Mouse (Mus musculus) forebrain, embryonic 15.5 days (tissue): ENCODE results near the gene Sfi1. TPM values are rescaled to one million over a fixed set of nuclear protein-coding genes. Genes with fewer than 3 reads are reported as not detected.

ENCODE experiments used
- ATAC-seq: fragments of 200-750 bp; cut with Nextera tagmentation; replicated peaks from 2 replicates; pipeline ENCODE4 v1.8.0; 2017; ENCODE audit warnings: mild to moderate bottlenecking, moderate TSS enrichment, moderate library complexity
- H3K27ac ChIP-seq: fragments of 300-500 bp; sonication (generic); replicated peaks from 2 replicates; pipeline ENCODE4 v1.5.1; 2015; ENCODE audit warnings: mild to moderate bottlenecking, inconsistent platforms
- H3K27me3 ChIP-seq: fragments of 300-500 bp; sonication (generic); 2 replicates; pipeline ENCODE4 v1.6.1; 2015; ENCODE audit warnings: inconsistent platforms
- H3K36me3 ChIP-seq: fragments of 300-500 bp; sonication (generic); 2 replicates; pipeline ENCODE4 v1.6.1; 2015; ENCODE audit warnings: mild to moderate bottlenecking, inconsistent platforms
- H3K4me1 ChIP-seq: fragments of 300-500 bp; sonication (generic); 2 replicates; pipeline ENCODE4 v1.6.1; 2015; ENCODE audit warnings: inconsistent platforms
- H3K4me2 ChIP-seq: fragments of 300-500 bp; sonication (generic); replicated peaks from 2 replicates; pipeline ENCODE4 v1.6.1; 2015; ENCODE audit warnings: mild to moderate bottlenecking, inconsistent platforms
- H3K4me3 ChIP-seq: fragments of 300-500 bp; sonication (generic); 2 replicates; pipeline ENCODE4 v1.5.1; 2015; ENCODE audit warnings: mild to moderate bottlenecking, inconsistent platforms
- H3K9ac ChIP-seq: fragments of 300-500 bp; sonication (generic); replicated peaks from 2 replicates; pipeline ENCODE4 v1.6.1; 2015; ENCODE audit warnings: mild to moderate bottlenecking, inconsistent platforms
- H3K9me3 ChIP-seq: fragments of 300-500 bp; sonication (generic); 2 replicates; pipeline ENCODE4 v1.6.1; 2016; ENCODE audit warnings: inconsistent platforms
- WGBS: fragments of 180-500 bp; shearing (Covaris S2); methylation state at CpG from one replicate; pipeline ENCODE4 v1.1.7; 2015; ENCODE audit warnings: mixed read lengths; 5-methylcytosine and 5-hydroxymethylcytosine counted together
- polyA plus RNA-seq: library from polyadenylated mRNA; unstranded; fragments of >200 nt; fragmentation: Nextera tagmentation; extraction: Ambion mirVana; gene quantifications from 2 replicates; pipeline ENCODE4 v1.2.1, GENCODE M21; 2015

Gene Sfi1
- polyA plus RNA-seq = 16.2 and 16.4 TPM in 2 replicates

GRCm38 (mm10) chr11:3193363-3193762 is at the start of gene Sfi1:
TSS of gene Sfi1 (minus strand) at chr11:3193463.
- no peak within 1 kb of the TSS for H3K4me2 ChIP-seq
- no peaks in the 10 kb centered on the region for H3K4me1 ChIP-seq
- H3K9me3 ChIP-seq = no peaks in the 10 kb centered on the region
- WGBS = 86% methylated on average over 25 of the region's 25 CpGs
- no peaks in the 10 kb centered on the region for H3K36me3 ChIP-seq
- H3K27me3 ChIP-seq = no peaks in the 10 kb centered on the region
- H3K27ac ChIP-seq = no peak within 1 kb of the TSS
- no peak within 1 kb of the TSS for H3K9ac ChIP-seq
- ATAC-seq = no peak
- no peak within 1 kb of the TSS for H3K4me3 ChIP-seq

DNA sequence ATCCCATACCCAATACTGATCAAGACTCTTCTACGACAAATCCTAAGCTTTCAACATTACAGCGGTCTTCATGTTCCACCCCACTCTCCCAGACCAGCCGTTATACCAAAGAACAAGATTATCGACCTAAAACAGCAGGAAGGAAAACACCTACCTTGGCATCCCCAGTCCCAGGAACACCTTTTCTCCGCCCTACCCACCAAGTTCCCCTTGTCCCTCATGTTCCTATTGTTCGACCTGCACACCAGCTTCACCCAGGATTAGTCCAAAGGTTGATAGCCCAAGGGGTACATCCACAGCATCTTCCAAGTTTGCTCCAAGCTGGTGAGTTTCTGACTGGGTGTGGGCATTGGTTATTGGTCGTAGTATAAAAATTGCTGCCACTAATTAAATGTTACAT is 49.1 kb upstream of the Sfi1 start:
- no peaks in the 10 kb centered on the region for H3K4me1 ChIP-seq
- H3K36me3 ChIP-seq = peaks cover 84% of the 10 kb centered on the region
- H3K4me2 ChIP-seq = no peak overlapping the region
- no peaks in the 10 kb centered on the region for H3K9me3 ChIP-seq
- no peak overlapping the region for H3K27ac ChIP-seq
- H3K9ac ChIP-seq = no peak overlapping the region
- 95% methylated on average over 7 of the region's 7 CpGs for WGBS
- ATAC-seq = no peak
- H3K4me3 ChIP-seq = no peak overlapping the region
- H3K27me3 ChIP-seq = no peaks in the 10 kb centered on the region

- WGBS = 87% methylated on average over 5 of the region's 5 CpGs
- ATAC-seq = no peak
- H3K36me3 ChIP-seq = peaks cover 85% of the 10 kb centered on the region
Observed at GRCm38 (mm10) chr11:3235277-3235676, 42.0 kb upstream of the Sfi1 start.

GRCm38 (mm10) chr11:3233704-3234103 is 40.4 kb upstream of the Sfi1 start:
- peaks cover 91% of the 10 kb centered on the region for H3K36me3 ChIP-seq
- no peak overlapping the region for H3K27ac ChIP-seq
- H3K9me3 ChIP-seq = no peaks in the 10 kb centered on the region
- no peak overlapping the region for H3K4me3 ChIP-seq
- 94% methylated on average over 4 of the region's 4 CpGs for WGBS
- H3K4me1 ChIP-seq = no peaks in the 10 kb centered on the region
- no peak for ATAC-seq
- no peak overlapping the region for H3K4me2 ChIP-seq
- no peaks in the 10 kb centered on the region for H3K27me3 ChIP-seq
- no peak overlapping the region for H3K9ac ChIP-seq

More at GRCm38 (mm10) chr11:3235277-3235676, 42.0 kb upstream of the Sfi1 start:
- no peaks in the 10 kb centered on the region for H3K27me3 ChIP-seq
- H3K4me3 ChIP-seq = no peak overlapping the region
- H3K27ac ChIP-seq = no peak overlapping the region
- H3K9ac ChIP-seq = no peak overlapping the region
- no peaks in the 10 kb centered on the region for H3K9me3 ChIP-seq
- H3K4me2 ChIP-seq = no peak overlapping the region
- no peaks in the 10 kb centered on the region for H3K4me1 ChIP-seq

DNA sequence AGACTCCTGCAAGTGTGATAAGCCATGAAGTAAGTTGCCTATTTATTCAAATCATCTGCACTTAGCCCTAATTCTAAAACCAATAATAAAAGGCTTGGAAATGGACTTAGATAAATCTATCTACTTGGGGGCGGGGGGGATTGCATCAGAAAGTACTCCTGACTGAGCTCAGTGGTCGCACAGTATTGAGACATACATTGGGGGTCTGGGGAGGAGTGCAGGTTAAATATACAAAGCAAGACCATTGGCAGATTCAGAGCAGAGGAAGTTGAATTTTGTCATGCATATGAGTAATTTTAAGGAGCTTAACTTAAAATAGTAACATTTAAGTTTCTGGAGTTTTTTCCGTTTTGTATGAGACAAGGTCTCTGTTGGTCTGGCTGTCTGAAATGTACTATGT is 39.0 kb upstream of the Sfi1 start:
- Histone ChIP-seq H3K36me3 (peaks cover 86% of the 10 kb centered on the region), H3K9me3 (no peaks in the 10 kb centered on the region), H3K27me3 (no peaks in the 10 kb centered on the region), H3K4me2 (no peak overlapping the region), H3K4me3 (no peak overlapping the region), H3K4me1 (no peaks in the 10 kb centered on the region), H3K27ac (no peak overlapping the region), H3K9ac (no peak overlapping the region)
- no peak for ATAC-seq
- WGBS = 92% methylated on average over 3 of the region's 3 CpGs

GRCm38 (mm10) chr11:3227113-3227512 is 33.9 kb upstream of the Sfi1 start:
- Histone ChIP-seq H3K4me3 (no peak overlapping the region), H3K36me3 (peaks cover 85% of the 10 kb centered on the region), H3K9ac (no peak overlapping the region), H3K4me2 (no peak overlapping the region), H3K4me1 (no peaks in the 10 kb centered on the region), H3K27me3 (no peaks in the 10 kb centered on the region), H3K9me3 (no peaks in the 10 kb centered on the region), H3K27ac (no peak overlapping the region)
- 98% methylated on average over 3 of the region's 3 CpGs for WGBS
- ATAC-seq = no peak

GRCm38 (mm10) chr11:3223105-3223504 is 29.8 kb upstream of the Sfi1 start:
- no peak overlapping the region for H3K4me2 ChIP-seq
- H3K36me3 ChIP-seq = peaks cover 76% of the 10 kb centered on the region
- no peaks in the 10 kb centered on the region for H3K9me3 ChIP-seq
- no peaks in the 10 kb centered on the region for H3K27me3 ChIP-seq
- ATAC-seq = no peak
- no peak overlapping the region for H3K4me3 ChIP-seq
- WGBS = 67% methylated on average over 5 of the region's 5 CpGs
- H3K9ac ChIP-seq = no peak overlapping the region
- H3K27ac ChIP-seq = no peak overlapping the region
- no peaks in the 10 kb centered on the region for H3K4me1 ChIP-seq

- 86% methylated on average over 1 of the region's 1 CpGs for WGBS
- H3K27me3 ChIP-seq = no peaks in the 10 kb centered on the region
- no peaks in the 10 kb centered on the region for H3K9me3 ChIP-seq
- ATAC-seq = no peak
- no peak overlapping the region for H3K9ac ChIP-seq
- peaks cover 66% of the 10 kb centered on the region for H3K36me3 ChIP-seq
- H3K4me1 ChIP-seq = no peaks in the 10 kb centered on the region
- no peak overlapping the region for H3K4me2 ChIP-seq
- H3K4me3 ChIP-seq = no peak overlapping the region
- H3K27ac ChIP-seq = no peak overlapping the region
Observed at GRCm38 (mm10) chr11:3212526-3212925, 19.3 kb upstream of the Sfi1 start.

DNA sequence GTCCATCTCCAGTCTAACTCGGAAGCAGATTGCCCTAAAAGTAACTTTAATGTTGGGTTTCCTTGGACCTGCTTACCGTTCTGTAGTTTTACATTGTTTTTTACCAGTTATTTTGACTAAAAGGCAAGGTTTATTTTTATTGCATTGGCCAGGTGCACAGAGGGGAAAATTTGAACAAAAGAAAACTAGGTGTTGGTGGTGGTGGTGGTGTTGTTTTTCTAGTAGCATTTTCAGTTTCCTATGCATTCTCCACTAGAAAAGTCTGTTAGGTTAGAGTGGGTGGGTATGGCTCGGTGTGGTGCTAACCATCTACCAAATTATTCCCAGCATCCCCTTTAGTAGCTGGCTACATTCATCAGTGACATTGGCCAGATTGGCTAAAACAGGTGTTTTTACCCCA is 13.5 kb upstream of the Sfi1 start:
- peaks cover 10% of the 10 kb centered on the region for H3K4me1 ChIP-seq
- no peak overlapping the region for H3K4me3 ChIP-seq
- H3K27me3 ChIP-seq = no peaks in the 10 kb centered on the region
- no peak for ATAC-seq
- no peak overlapping the region for H3K27ac ChIP-seq
- WGBS = 93% methylated on average over 3 of the region's 3 CpGs
- H3K9me3 ChIP-seq = no peaks in the 10 kb centered on the region
- H3K36me3 ChIP-seq = peaks cover 44% of the 10 kb centered on the region
- no peak overlapping the region for H3K4me2 ChIP-seq
- no peak overlapping the region for H3K9ac ChIP-seq

- Histone ChIP-seq H3K9me3 (no peaks in the 10 kb centered on the region), H3K4me1 (peaks cover 10% of the 10 kb centered on the region), H3K9ac (no peak overlapping the region), H3K36me3 (peaks cover 42% of the 10 kb centered on the region), H3K4me3 (no peak overlapping the region), H3K4me2 (no peak overlapping the region), H3K27ac (no peak overlapping the region), H3K27me3 (no peaks in the 10 kb centered on the region)
- 95% methylated on average over 3 of the region's 3 CpGs for WGBS
- ATAC-seq = no peak
Observed at GRCm38 (mm10) chr11:3205207-3205606, 11.9 kb upstream of the Sfi1 start.

GRCm38 (mm10) chr11:3203771-3204170 is 10.5 kb upstream of the Sfi1 start:
- no peaks in the 10 kb centered on the region for H3K27me3 ChIP-seq
- no peaks in the 10 kb centered on the region for H3K9me3 ChIP-seq
- WGBS = 74% methylated on average over 2 of the region's 2 CpGs
- H3K4me1 ChIP-seq = peaks cover 10% of the 10 kb centered on the region
- H3K4me3 ChIP-seq = peak overlapping the region; percentile 40; the same call in 1 of the 2 replicates
- ATAC-seq = no peak
- no peak overlapping the region for H3K9ac ChIP-seq
- peaks cover 31% of the 10 kb centered on the region for H3K36me3 ChIP-seq
- 0 out of 2 replicates have a peak overlapping the region, but pooled peaks have one; percentile 33 for H3K4me2 ChIP-seq
- H3K27ac ChIP-seq = no peak overlapping the region

GRCm38 (mm10) chr11:3202781-3203441 is 9.6 kb upstream of the Sfi1 start:
- Histone ChIP-seq H3K9ac (peak overlapping the region; percentile 41), H3K36me3 (peaks cover 23% of the 10 kb centered on the region), H3K4me3 (peak overlapping the region; percentile 40), H3K4me1 (peaks cover 10% of the 10 kb centered on the region), H3K4me2 (peak overlapping the region; percentile 33), H3K9me3 (no peaks in the 10 kb centered on the region), H3K27me3 (no peaks in the 10 kb centered on the region), H3K27ac (peak overlapping the region; percentile 2; the same call in 1 of the 2 replicates)
- 0% methylated on average over 29 of the region's 57 CpGs for WGBS
- ATAC-seq = no peak; the same call in 1 of the 2 replicates

GRCm38 (mm10) chr11:3202231-3202701 is 9.0 kb upstream of the Sfi1 start, which contains the start of gene Eif4enif1:
TSS of gene Eif4enif1 (plus strand) at chr11:3202392.
- WGBS = under 1% methylated on average over 49 of the region's 57 CpGs
- ATAC-seq = peak; percentile 78
- peak within 1 kb of the TSS; percentile 58 for H3K27ac ChIP-seq

More at GRCm38 (mm10) chr11:3202231-3202701, 9.0 kb upstream of the Sfi1 start, which contains the start of gene Eif4enif1:
- H3K9me3 ChIP-seq = no peaks in the 10 kb centered on the region
- peaks cover 17% of the 10 kb centered on the region for H3K36me3 ChIP-seq
- H3K27me3 ChIP-seq = no peaks in the 10 kb centered on the region
- H3K4me3 ChIP-seq = peak within 1 kb of the TSS; percentile 40
- H3K4me1 ChIP-seq = peaks cover 10% of the 10 kb centered on the region
- H3K9ac ChIP-seq = peak within 1 kb of the TSS; percentile 41
- peak within 1 kb of the TSS; percentile 33 for H3K4me2 ChIP-seq
